Mouse (Mus musculus): ENCODE measurements around the gene Ell.

- TF ChIP-seq POLR2A (IDR thresholded peaks at IDR 0.05; ENCODE audit: extremely low read depth, insufficient read depth, low read length) (no peak), CTCF (IDR thresholded peaks at IDR 0.05; ENCODE audit: low read depth, low read length) (no peak)
Observed at GRCm38 (mm10) chr8:70553740-70554139, 14.5 kb downstream of the Ell start.

Data from liver, adult 2 months (tissue).